Comparison of ENCODE assay signal across 13 mouse cellular contexts in the genomic region with DNA sequence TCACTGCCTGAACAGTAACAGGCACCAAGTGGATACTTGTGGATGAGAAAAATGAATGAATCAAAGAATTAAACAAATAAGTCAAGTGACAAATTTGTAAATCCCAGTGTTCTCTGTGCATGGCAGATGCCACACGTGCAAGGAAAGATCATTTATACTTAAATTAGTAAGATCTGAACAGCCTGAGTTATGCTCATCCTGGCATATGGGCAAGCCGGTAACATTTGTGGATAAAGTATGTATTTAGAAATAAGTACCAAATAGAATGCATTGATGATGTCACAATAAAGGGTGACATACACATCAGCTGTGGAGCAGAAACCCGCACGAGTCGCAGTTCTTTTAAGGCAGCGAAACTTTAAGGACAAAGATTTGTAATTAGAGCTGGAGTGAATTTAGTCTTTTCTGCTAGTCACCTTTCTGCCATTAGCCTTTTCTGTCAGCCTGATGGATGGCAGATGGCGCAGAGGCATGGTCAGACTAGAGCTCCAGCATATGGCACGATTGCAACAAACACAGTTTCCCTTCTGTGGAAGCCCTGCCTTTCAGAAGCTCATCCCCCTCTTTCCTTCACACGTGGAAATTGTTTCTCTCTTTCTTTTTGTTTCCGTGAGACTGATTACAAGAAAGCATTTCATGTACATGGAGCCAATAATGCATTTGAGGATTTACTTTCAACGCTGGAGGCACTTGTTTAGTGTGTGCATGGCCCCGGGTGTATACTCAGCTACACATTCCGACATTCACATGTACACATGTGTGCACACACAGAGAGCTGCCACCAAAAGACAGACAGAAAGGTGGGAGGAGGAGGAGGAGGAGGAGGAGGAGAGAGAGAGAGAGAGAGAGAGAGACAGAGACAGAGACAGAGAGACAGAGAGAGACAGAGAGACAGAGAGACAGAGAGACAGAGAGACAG.
A peak's percentile ranks its signal among the peaks of the same experiment; 100 is the strongest.
DNase-seq lines count a peak whose midpoint lies in the region; ATAC-seq and TF ChIP-seq lines count a peak whose summit lies in the region.
"Had no signal": no experiment of that assay in that cellular context is flagged by ENCODE, and none has a peak within 500 bp of the region (broad histone marks: within the 10 kb centered on the region; RNA-seq: fewer than 3 reads in every experiment).

No protein-coding gene starts in this region.

- no peak overlapping the region for H3K27ac ChIP-seq in hindbrain, embryonic 11.5 days (ENCODE audit: low read depth, low read length)
- H3K27ac ChIP-seq in hindbrain, embryonic 12.5 days, result no peak overlapping the region
- no peak overlapping the region for H3K27ac ChIP-seq in midbrain, postnatal 0 days (ENCODE audit: low read depth, low read length)
- H3K27ac ChIP-seq in midbrain, embryonic 16.5 days (ENCODE audit: low read length), result no peak overlapping the region
- H3K27ac ChIP-seq in forebrain, embryonic 16.5 days (ENCODE audit: low read length), result 0 out of 2 replicates have a peak overlapping the region, but pooled peaks have one; percentile 35
- no peak overlapping the region for H3K27ac ChIP-seq in limb, embryonic 11.5 days (replicated peaks; ENCODE audit: low read depth, low read length)
- H3K27ac ChIP-seq: lung, embryonic 15.5 days; stomach, embryonic 15.5 days had no signal

- 83% methylated on average over 13 of the region's 13 CpGs for WGBS in hindbrain, embryonic 11.5 days
- WGBS in hindbrain, embryonic 12.5 days, result 75% methylated on average over 13 of the region's 13 CpGs
- 84% methylated on average over 13 of the region's 13 CpGs for WGBS in midbrain, postnatal 0 days
- 85% methylated on average over 13 of the region's 13 CpGs for WGBS in midbrain, embryonic 16.5 days
- 53% methylated on average over 13 of the region's 13 CpGs for WGBS in forebrain, embryonic 16.5 days
- WGBS in limb, embryonic 11.5 days, result 60% methylated on average over 13 of the region's 13 CpGs

- DNase-seq in hindbrain, embryonic 11.5 days (ENCODE audit: low spot score), result peak; percentile 9
- peak; percentile 33 for DNase-seq in midbrain, postnatal 0 days (ENCODE audit: low spot score)
- peak; percentile 44 for DNase-seq in limb, embryonic 11.5 days (ENCODE audit: low spot score)
- DNase-seq in adrenal gland, adult 2 months, result no peak
- DNase-seq in heart, postnatal 4 days, result no peak
- DNase-seq: adrenal gland, postnatal 14 days; cerebellum, adult 2 months had no signal

- no peaks in the 10 kb centered on the region for H3K4me1 ChIP-seq in hindbrain, embryonic 11.5 days (replicated peaks; ENCODE audit: control insufficient read depth, insufficient read depth, low read length)
- no peaks in the 10 kb centered on the region for H3K4me1 ChIP-seq in hindbrain, embryonic 12.5 days
- no peaks in the 10 kb centered on the region for H3K4me1 ChIP-seq in midbrain, postnatal 0 days (ENCODE audit: insufficient read depth, low read length)
- no peaks in the 10 kb centered on the region for H3K4me1 ChIP-seq in midbrain, embryonic 16.5 days (ENCODE audit: control insufficient read depth, insufficient read depth, low read length)
- peaks cover 4% of the 10 kb centered on the region for H3K4me1 ChIP-seq in forebrain, embryonic 16.5 days (replicated peaks; ENCODE audit: control insufficient read depth, insufficient read depth, low read length)
- H3K4me1 ChIP-seq in limb, embryonic 11.5 days (ENCODE audit: control insufficient read depth, insufficient read depth, low read length), result no peaks in the 10 kb centered on the region
- H3K4me1 ChIP-seq: lung, embryonic 15.5 days; stomach, embryonic 15.5 days had no signal

- TF ChIP-seq CTCF in midbrain, postnatal 0 days (IDR thresholded peaks at IDR 0.05), result no peak

- H3K36me3 ChIP-seq in hindbrain, embryonic 11.5 days (ENCODE audit: control insufficient read depth, insufficient read depth, low read length), result no peaks in the 10 kb centered on the region
- H3K36me3 ChIP-seq in hindbrain, embryonic 12.5 days, result no peaks in the 10 kb centered on the region
- no peaks in the 10 kb centered on the region for H3K36me3 ChIP-seq in midbrain, postnatal 0 days (ENCODE audit: insufficient read depth, low read length)
- H3K36me3 ChIP-seq in midbrain, embryonic 16.5 days (ENCODE audit: control insufficient read depth, insufficient read depth, low read length), result no peaks in the 10 kb centered on the region
- H3K36me3 ChIP-seq in forebrain, embryonic 16.5 days (ENCODE audit: control insufficient read depth, insufficient read depth), result no peaks in the 10 kb centered on the region
- H3K36me3 ChIP-seq in limb, embryonic 11.5 days (ENCODE audit: control insufficient read depth, insufficient read depth, low read length), result no peaks in the 10 kb centered on the region
- H3K36me3 ChIP-seq: lung, embryonic 15.5 days; stomach, embryonic 15.5 days had no signal

- H3K4me3 ChIP-seq in hindbrain, embryonic 11.5 days (ENCODE audit: low read depth, low read length), result no peak overlapping the region
- no peak overlapping the region for H3K4me3 ChIP-seq in hindbrain, embryonic 12.5 days
- H3K4me3 ChIP-seq in midbrain, postnatal 0 days (ENCODE audit: low read depth, low read length), result no peak overlapping the region
- H3K4me3 ChIP-seq in midbrain, embryonic 16.5 days (ENCODE audit: low read depth, low read length), result no peak overlapping the region
- H3K4me3 ChIP-seq in forebrain, embryonic 16.5 days (replicated peaks; ENCODE audit: low read length), result no peak overlapping the region
- no peak overlapping the region for H3K4me3 ChIP-seq in limb, embryonic 11.5 days (ENCODE audit: low read depth, low read length)
- H3K4me3 ChIP-seq: lung, embryonic 15.5 days; stomach, embryonic 15.5 days had no signal

- H3K4me2 ChIP-seq in hindbrain, embryonic 11.5 days (replicated peaks; ENCODE audit: low read depth, low read length), result no peak overlapping the region
- no peak overlapping the region for H3K4me2 ChIP-seq in hindbrain, embryonic 12.5 days (replicated peaks)
- no peak overlapping the region for H3K4me2 ChIP-seq in midbrain, postnatal 0 days (ENCODE audit: low read depth, low read length, poor library complexity, severe bottlenecking)
- H3K4me2 ChIP-seq in midbrain, embryonic 16.5 days (ENCODE audit: low read length), result no peak overlapping the region
- peak overlapping the region; percentile 17; the same call in 1 of the 2 replicates for H3K4me2 ChIP-seq in forebrain, embryonic 16.5 days (ENCODE audit: low read length)
- H3K4me2 ChIP-seq in limb, embryonic 11.5 days (ENCODE audit: low read depth, severe bottlenecking), result no peak overlapping the region
- H3K4me2 ChIP-seq: lung, embryonic 15.5 days; stomach, embryonic 15.5 days had no signal

- no peak for ATAC-seq in hindbrain, embryonic 11.5 days (ENCODE audit: low FRiP score)
- no peak for ATAC-seq in hindbrain, embryonic 12.5 days (ENCODE audit: low FRiP score)
- ATAC-seq in midbrain, postnatal 0 days (ENCODE audit: low FRiP score), result no peak
- ATAC-seq in midbrain, embryonic 16.5 days, result no peak
- ATAC-seq in forebrain, embryonic 16.5 days, result peak; percentile 94
- peak; percentile 47; the same call in 1 of the 2 replicates for ATAC-seq in limb, embryonic 11.5 days (ENCODE audit: insufficient number of reproducible peaks, low FRiP score, low TSS enrichment, low read depth)
- ATAC-seq: hindbrain, embryonic 16.5 days had no signal

- H3K27me3 ChIP-seq in hindbrain, embryonic 11.5 days (ENCODE audit: control insufficient read depth, insufficient read depth, low read length), result no peaks in the 10 kb centered on the region
- no peaks in the 10 kb centered on the region for H3K27me3 ChIP-seq in hindbrain, embryonic 12.5 days
- H3K27me3 ChIP-seq in midbrain, postnatal 0 days (ENCODE audit: insufficient read depth, low read length), result no peaks in the 10 kb centered on the region
- no peaks in the 10 kb centered on the region for H3K27me3 ChIP-seq in midbrain, embryonic 16.5 days (ENCODE audit: control insufficient read depth, insufficient read depth, low read depth, low read length)
- H3K27me3 ChIP-seq in forebrain, embryonic 16.5 days (replicated peaks; ENCODE audit: control insufficient read depth, insufficient read depth, low read length), result no peaks in the 10 kb centered on the region
- H3K27me3 ChIP-seq in limb, embryonic 11.5 days (ENCODE audit: control insufficient read depth, insufficient read depth, low read length), result no peaks in the 10 kb centered on the region
- H3K27me3 ChIP-seq: lung, embryonic 15.5 days; stomach, embryonic 15.5 days had no signal

- H3K9me3 ChIP-seq in hindbrain, embryonic 11.5 days (ENCODE audit: control insufficient read depth, low read length), result no peaks in the 10 kb centered on the region
- H3K9me3 ChIP-seq in hindbrain, embryonic 12.5 days (replicated peaks), result no peaks in the 10 kb centered on the region
- no peaks in the 10 kb centered on the region for H3K9me3 ChIP-seq in midbrain, postnatal 0 days (ENCODE audit: low read length)
- no peaks in the 10 kb centered on the region for H3K9me3 ChIP-seq in midbrain, embryonic 16.5 days (replicated peaks; ENCODE audit: control insufficient read depth, low read length, poor library complexity, severe bottlenecking)
- H3K9me3 ChIP-seq in forebrain, embryonic 16.5 days (ENCODE audit: control insufficient read depth, low read length), result no peaks in the 10 kb centered on the region
- H3K9me3 ChIP-seq in limb, embryonic 11.5 days (ENCODE audit: control insufficient read depth, low read length), result no peaks in the 10 kb centered on the region
- H3K9me3 ChIP-seq: lung, embryonic 15.5 days; stomach, embryonic 15.5 days had no signal

- H3K9ac ChIP-seq in hindbrain, embryonic 11.5 days (ENCODE audit: low read depth, low read length), result no peak overlapping the region
- no peak overlapping the region for H3K9ac ChIP-seq in hindbrain, embryonic 12.5 days
- H3K9ac ChIP-seq in midbrain, postnatal 0 days (replicated peaks; ENCODE audit: low read length, poor library complexity, severe bottlenecking), result no peak overlapping the region
- H3K9ac ChIP-seq in midbrain, embryonic 16.5 days (ENCODE audit: low read depth, low read length), result no peak overlapping the region
- H3K9ac ChIP-seq in forebrain, embryonic 16.5 days (replicated peaks; ENCODE audit: low read depth, low read length), result no peak overlapping the region
- H3K9ac ChIP-seq in limb, embryonic 11.5 days (ENCODE audit: low read length), result no peak overlapping the region
- H3K9ac ChIP-seq: lung, embryonic 15.5 days; stomach, embryonic 15.5 days had no signal

Comparison
In these comparisons a context has a peak if more than half of its experiments do, and no peak if none do; other contexts are left out.
1. ATAC-seq: peak in forebrain, embryonic 16.5 days (single experiment) and limb, embryonic 11.5 days (single experiment); none in hindbrain, embryonic 11.5 days (single experiment), hindbrain, embryonic 12.5 days (single experiment), midbrain, postnatal 0 days (single experiment) and midbrain, embryonic 16.5 days (single experiment).
2. DNase-seq: peak in hindbrain, embryonic 11.5 days (single experiment), midbrain, postnatal 0 days (single experiment) and limb, embryonic 11.5 days (single experiment); none in adrenal gland, adult 2 months (single experiment) and heart, postnatal 4 days (single experiment).